Comparison of ENCODE assay signal across 25 mouse cellular contexts in the genomic region with DNA sequence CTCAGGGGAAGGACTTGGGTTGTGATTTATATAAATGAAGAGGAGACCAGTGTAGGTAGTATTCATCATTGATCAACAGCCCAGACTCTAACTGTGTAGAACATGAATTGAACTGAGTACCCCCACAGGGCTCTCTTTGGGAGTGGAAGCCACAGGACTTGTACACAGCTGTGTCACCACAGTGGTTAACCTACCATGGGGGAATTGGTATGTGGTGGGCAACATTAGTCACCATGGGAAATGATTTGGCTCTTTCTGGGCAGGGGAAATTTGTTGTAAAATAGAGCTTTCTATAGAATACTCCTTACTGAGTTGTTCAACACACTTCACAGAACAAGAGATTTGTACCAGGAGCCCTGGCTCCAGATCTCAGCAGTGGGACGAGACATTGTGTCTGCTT.
DNase-seq lines count a peak whose midpoint lies in the region; ATAC-seq and TF ChIP-seq lines count a peak whose summit lies in the region.
"Had no signal": no experiment of that assay in that cellular context is flagged by ENCODE, and none has a peak within 500 bp of the region (broad histone marks: within the 10 kb centered on the region; RNA-seq: fewer than 3 reads in every experiment).

No protein-coding gene starts in this region.

- H3K27me3 ChIP-seq in CH12.LX (replicated peaks) = no peaks in the 10 kb centered on the region
- H3K27me3 ChIP-seq: embryonic facial prominence, embryonic 13.5 days; embryonic facial prominence, embryonic 15.5 days; forebrain, embryonic 12.5 days had no signal

- no peaks in the 10 kb centered on the region for H3K79me2 ChIP-seq in CH12.LX (replicated peaks; ENCODE audit: control insufficient read depth, extremely low read depth, insufficient read depth, poor library complexity, severe bottlenecking)

- TF ChIP-seq CTCF in CH12.LX (conservative IDR thresholded peaks at IDR 0.05 in 1 of 2, IDR thresholded peaks at IDR 0.05 in 1 of 2; ENCODE audit: low read depth in 2 of 2, low read length in 2 of 2) = no peak

- peaks cover 3 to 24% of the 10 kb centered on the region in 2 experiments; a peak in 3 of 4 replicates for H3K4me1 ChIP-seq in CH12.LX (ENCODE audit: control insufficient read depth in 1 of 2, insufficient read depth in 2 of 2)
- H3K4me1 ChIP-seq: embryonic facial prominence, embryonic 13.5 days; embryonic facial prominence, embryonic 15.5 days; forebrain, embryonic 10.5 days; forebrain, embryonic 12.5 days had no signal

- peak; percentile 93 for ATAC-seq in granulocyte monocyte progenitor cell, adult 5-6 weeks (replicated peaks; ENCODE audit: poor library complexity, severe bottlenecking)
- peak; percentile 90 for ATAC-seq in megakaryocyte progenitor cell, adult 5-6 weeks (replicated peaks; ENCODE audit: poor library complexity)
- ATAC-seq: CD4-positive, CD25-positive, alpha-beta regulatory T cell, adult 4 months; forebrain, embryonic 14.5 days; forebrain, embryonic 16.5 days had no signal

- TF ChIP-seq POLR2A in CH12.LX (IDR thresholded peaks at IDR 0.05; ENCODE audit: low read depth, low read length) = no peak

- dilution Hi-C loops in CH12.LX (cut with MboI; ENCODE audit: extremely low pct_ligation_motif_present, extremely low pct_unique_long_range_greater_than_20kb, low sequenced_read_pairs) = no loop called here

- no peak for TF ChIP-seq RAD21 in CH12.LX (IDR thresholded peaks at IDR 0.05; ENCODE audit: low read depth, low read length)

- DNase-seq in 416B (ENCODE audit: low read depth) = peak; percentile 89
- peak; percentile 45 for DNase-seq in CH12.LX (ENCODE audit: extremely low read depth)
- no peak for DNase-seq in heart, postnatal 14 days
- DNase-seq in heart, postnatal 4 days = no peak
- no peak for DNase-seq in left cerebral cortex, adult 9 months (ENCODE audit: low spot score in 2 of 2)
- DNase-seq: adrenal gland, adult 2 months; adrenal gland, postnatal 10 days; adrenal gland, postnatal 25 days; cerebellum, adult 11 months; cerebellum, adult 18-20 months; cerebellum, adult 8-10 months; cerebellum, adult 9-11 months; cerebellum, postnatal 14 days; cerebellum, postnatal 36 days; embryo, embryonic 11 days had no signal

- in situ Hi-C loops in CH12.LX (cut with MboI; ENCODE audit: low pct_ligation_motif_present, low pct_unique_long_range_greater_than_20kb, low sequenced_read_pairs) = no loop called here

- H3K9ac ChIP-seq in CH12.LX (ENCODE audit: insufficient read depth, low read depth) = no peak overlapping the region
- H3K9ac ChIP-seq: embryonic facial prominence, embryonic 13.5 days; embryonic facial prominence, embryonic 15.5 days; forebrain, embryonic 12.5 days had no signal

- H3K36me3 ChIP-seq in CH12.LX (replicated peaks in 1 of 2; ENCODE audit: control insufficient read depth in 1 of 2, insufficient read depth in 1 of 2, low read length in 1 of 2) = no peaks in the 10 kb centered on the region
- H3K36me3 ChIP-seq: embryonic facial prominence, embryonic 13.5 days; embryonic facial prominence, embryonic 15.5 days; forebrain, embryonic 10.5 days; forebrain, embryonic 12.5 days had no signal

- peak; percentile 64 for TF ChIP-seq EP300 in CH12.LX (IDR thresholded peaks at IDR 0.05; ENCODE audit: low read length)

- H3K4me3 ChIP-seq in CH12.LX (replicated peaks in 1 of 3; ENCODE audit: low read depth in 2 of 3, low read length in 2 of 3, poor library complexity in 1 of 3) = no peak overlapping the region
- H3K4me3 ChIP-seq: embryonic facial prominence, embryonic 13.5 days; embryonic facial prominence, embryonic 15.5 days; erythroblast, embryonic 14.5 days; forebrain, embryonic 10.5 days; forebrain, embryonic 12.5 days had no signal

- H3K4me2 ChIP-seq in CH12.LX (ENCODE audit: insufficient read depth, low read depth, poor library complexity, severe bottlenecking) = no peak overlapping the region
- H3K4me2 ChIP-seq: embryonic facial prominence, embryonic 13.5 days; embryonic facial prominence, embryonic 15.5 days; forebrain, embryonic 12.5 days had no signal

- no peak overlapping the region for H3K27ac ChIP-seq in CH12.LX (ENCODE audit: insufficient read depth, low read depth)
- H3K27ac ChIP-seq: embryonic facial prominence, embryonic 13.5 days; embryonic facial prominence, embryonic 15.5 days; forebrain, embryonic 10.5 days; forebrain, embryonic 12.5 days had no signal

- peaks cover 4% of the 10 kb centered on the region for H3K9me3 ChIP-seq in CH12.LX (replicated peaks; ENCODE audit: low read length)
- H3K9me3 ChIP-seq: embryonic facial prominence, embryonic 13.5 days; embryonic facial prominence, embryonic 15.5 days; forebrain, embryonic 10.5 days; forebrain, embryonic 12.5 days had no signal

- intact Hi-C loops in heart, postnatal 14 days (cut with DNase I) = no loop called here

TF ChIP-seq in CH12.LX, 34 proteins besides CTCF, POLR2A, EP300 and RAD21:
- TF ChIP-seq ETS1 (conservative IDR thresholded peaks at IDR 0.05; ENCODE audit: low read depth, low read length) (peak; percentile 64), BHLHE40 (IDR thresholded peaks at IDR 0.05; ENCODE audit: low read depth, low read length) (peak; percentile 52; the same call in 1 of the 2 replicates), MYC (IDR thresholded peaks at IDR 0.05; ENCODE audit: low read depth, low read length) (no peak), MAFK (IDR thresholded peaks at IDR 0.05; ENCODE audit: insufficient replicate concordance, low read length) (peak; percentile 68), IRF4 (IDR thresholded peaks at IDR 0.05; ENCODE audit: low read depth, low read length) (peak; percentile 46; the same call in 1 of the 2 replicates), KAT2A (IDR thresholded peaks at IDR 0.05; ENCODE audit: insufficient replicate concordance, low read length) (no peak), NELFE (IDR thresholded peaks at IDR 0.05; ENCODE audit: low read depth, low read length) (no peak)

Comparison
In these comparisons a context has a peak if more than half of its experiments do, and no peak if none do; other contexts are left out.
1. DNase-seq: peak in 416B (single experiment) and CH12.LX (single experiment); none in heart, postnatal 14 days (0 of 2), heart, postnatal 4 days (single experiment) and left cerebral cortex, adult 9 months (0 of 2).